Mouse (Mus musculus): ENCODE data around the gene Sf3b4. TPM values are rescaled to one million over a fixed set of nuclear protein-coding genes. Genes with fewer than 3 reads are reported as not detected.
"Not testable (repeated sequence)": the region's sequence is repeated elsewhere in the genome, so short reads cannot be mapped to it uniquely, and the experiment has no call there.

Sf3b4 gene
- polyA plus RNA-seq, 1 experiment: 463 TPM

GRCm38 (mm10) chr3:96207819-96208218 lies 35.7 kb downstream of the Sf3b4 start:
- TF ChIP-seq FLI1 (IDR thresholded peaks at IDR 0.05; ENCODE audit: low read length) (no peak), GATA1 (IDR thresholded peaks at IDR 0.05; ENCODE audit: borderline replicate concordance, low read length) (no peak)
- Histone ChIP-seq H3K36me3 (replicated peaks; ENCODE audit: low read length) (no peaks in the 10 kb centered on the region), H3K9me3 (peaks cover 7% of the 10 kb centered on the region), H3K4me3 (replicated peaks) (no peak overlapping the region), H3K4me1 (peaks cover 19% of the 10 kb centered on the region), H3K27me3 (replicated peaks) (peaks cover 1% of the 10 kb centered on the region)

- H3K36me3 ChIP-seq (replicated peaks; ENCODE audit: low read length): no peaks in the 10 kb centered on the region
- peaks cover 1% of the 10 kb centered on the region for H3K27me3 ChIP-seq (replicated peaks)
- H3K9me3 ChIP-seq: peaks cover 7% of the 10 kb centered on the region
- H3K4me1 ChIP-seq: peaks cover 19% of the 10 kb centered on the region
- TF ChIP-seq FLI1 (IDR thresholded peaks at IDR 0.05; ENCODE audit: low read length) (no peak), GATA1 (IDR thresholded peaks at IDR 0.05; ENCODE audit: borderline replicate concordance, low read length) (no peak)
- no peak overlapping the region for H3K4me3 ChIP-seq (replicated peaks)
These were observed 37.1 kb downstream of the Sf3b4 start for GRCm38 (mm10) chr3:96209242-96209641.

- TF ChIP-seq GATA1 (IDR thresholded peaks at IDR 0.05; ENCODE audit: borderline replicate concordance, low read length) (no peak), FLI1 (IDR thresholded peaks at IDR 0.05; ENCODE audit: low read length) (no peak)
- Histone ChIP-seq H3K4me1 (peaks cover 42% of the 10 kb centered on the region), H3K27me3 (replicated peaks) (no peaks in the 10 kb centered on the region), H3K4me3 (replicated peaks) (peak overlapping the region; percentile 92), H3K9me3 (no peaks in the 10 kb centered on the region), H3K36me3 (replicated peaks; ENCODE audit: low read length) (no peaks in the 10 kb centered on the region)
These were observed 47.1 kb downstream of the Sf3b4 start for GRCm38 (mm10) chr3:96219191-96219641.

- Histone ChIP-seq H3K27me3 (replicated peaks) (no peaks in the 10 kb centered on the region), H3K36me3 (replicated peaks; ENCODE audit: low read length) (no peaks in the 10 kb centered on the region), H3K9me3 (no peaks in the 10 kb centered on the region), H3K4me3 (replicated peaks) (peak within 1 kb of the TSS; percentile 95), H3K4me1 (peaks cover 47% of the 10 kb centered on the region)
- no peak for TF ChIP-seq FLI1 (IDR thresholded peaks at IDR 0.05; ENCODE audit: low read length)
- TF ChIP-seq GATA1 (IDR thresholded peaks at IDR 0.05; ENCODE audit: borderline replicate concordance, low read length): no peak
These were observed 47.6 kb downstream of the Sf3b4 start, which contains the start of the genes Bola1 and Hist2h2ab for GRCm38 (mm10) chr3:96219661-96220130. Bola1 (minus strand) TSS chr3:96219709. Hist2h2ab (plus strand) TSS chr3:96219865.

- peaks cover 52% of the 10 kb centered on the region for H3K4me1 ChIP-seq
- H3K9me3 ChIP-seq; H3K36me3 ChIP-seq (replicated peaks; ENCODE audit: low read length); H3K27me3 ChIP-seq (replicated peaks): not testable (repeated sequence)
- H3K4me3 ChIP-seq (replicated peaks): peak overlapping the region; percentile 95
These were observed 48.1 kb downstream of the Sf3b4 start for GRCm38 (mm10) chr3:96220131-96220764.

- Histone ChIP-seq H3K4me1 (peaks cover 56% of the 10 kb centered on the region), H3K36me3 (replicated peaks; ENCODE audit: low read length) (no peaks in the 10 kb centered on the region), H3K27me3 (replicated peaks) (no peaks in the 10 kb centered on the region), H3K9me3 (no peaks in the 10 kb centered on the region), H3K4me3 (replicated peaks) (peak within 1 kb of the TSS; percentile 95)
- TF ChIP-seq FLI1 (IDR thresholded peaks at IDR 0.05; ENCODE audit: low read length) (no peak), GATA1 (IDR thresholded peaks at IDR 0.05; ENCODE audit: borderline replicate concordance, low read length) (no peak)
These were observed 48.9 kb downstream of the Sf3b4 start, which contains the start of the genes Hist2h2ac and Hist2h2be for GRCm38 (mm10) chr3:96220765-96221639. Hist2h2ac (minus strand) TSS chr3:96220880. Hist2h2be (plus strand) TSS chr3:96221119.

- no peaks in the 10 kb centered on the region for H3K27me3 ChIP-seq (replicated peaks)
- no peaks in the 10 kb centered on the region for H3K9me3 ChIP-seq
- peaks cover 62% of the 10 kb centered on the region for H3K4me1 ChIP-seq
- H3K36me3 ChIP-seq (replicated peaks; ENCODE audit: low read length): no peaks in the 10 kb centered on the region
- TF ChIP-seq GATA1 (IDR thresholded peaks at IDR 0.05; ENCODE audit: borderline replicate concordance, low read length): no peak
- TF ChIP-seq FLI1 (IDR thresholded peaks at IDR 0.05; ENCODE audit: low read length): no peak
- peak overlapping the region; percentile 95 for H3K4me3 ChIP-seq (replicated peaks)
These were observed 49.5 kb downstream of the Sf3b4 start for GRCm38 (mm10) chr3:96221640-96222038.

GRCm38 (mm10) chr3:96222774-96223173 lies 50.6 kb downstream of the Sf3b4 start:
- TF ChIP-seq FLI1 (IDR thresholded peaks at IDR 0.05; ENCODE audit: low read length) (no peak), GATA1 (IDR thresholded peaks at IDR 0.05; ENCODE audit: borderline replicate concordance, low read length) (no peak)
- H3K4me1 ChIP-seq: peaks cover 71% of the 10 kb centered on the region
- H3K4me3 ChIP-seq (replicated peaks): peak overlapping the region; percentile 95
- H3K27me3 ChIP-seq (replicated peaks): no peaks in the 10 kb centered on the region
- H3K9me3 ChIP-seq: no peaks in the 10 kb centered on the region
- H3K36me3 ChIP-seq (replicated peaks; ENCODE audit: low read length): no peaks in the 10 kb centered on the region

GRCm38 (mm10) chr3:96225421-96225820 lies 53.3 kb downstream of the Sf3b4 start:
- Histone ChIP-seq H3K36me3 (replicated peaks; ENCODE audit: low read length) (no peaks in the 10 kb centered on the region), H3K27me3 (replicated peaks) (no peaks in the 10 kb centered on the region), H3K4me3 (replicated peaks) (peak overlapping the region; percentile 62), H3K9me3 (no peaks in the 10 kb centered on the region), H3K4me1 (peaks cover 78% of the 10 kb centered on the region)
- TF ChIP-seq FLI1 (IDR thresholded peaks at IDR 0.05; ENCODE audit: low read length) (no peak), GATA1 (IDR thresholded peaks at IDR 0.05; ENCODE audit: borderline replicate concordance, low read length) (no peak)

Other genes starting within 250 kb of the Sf3b4 start
- 3.7 and 183 TPM in 2 replicates for gene Anp32e, start 243.1 kb upstream of the Sf3b4 start, polyA plus RNA-seq (2012; ENCODE audit: insufficient read depth, low replicate concordance)
- gene Plekho1, start 176.3 kb upstream of the Sf3b4 start, polyA plus RNA-seq (2012; ENCODE audit: insufficient read depth, low replicate concordance): 556 and 663 TPM in 2 replicates
- 19.1 and 19.4 TPM in 2 replicates for gene Vps45, start 113.9 kb upstream of the Sf3b4 start, polyA plus RNA-seq (2012; ENCODE audit: insufficient read depth, low replicate concordance)
- 9.2 and 12.9 TPM in 2 replicates for gene Otud7b, start 67.8 kb upstream of the Sf3b4 start, polyA plus RNA-seq (2012; ENCODE audit: insufficient read depth, low replicate concordance)
- gene Mtmr11, start 10.3 kb upstream of the Sf3b4 start, polyA plus RNA-seq (2012; ENCODE audit: insufficient read depth, low replicate concordance): 0.57 TPM in 1 of 2 replicates, not detected in the other
- gene Sv2a, start 8.8 kb downstream of the Sf3b4 start, polyA plus RNA-seq (2012; ENCODE audit: insufficient read depth, low replicate concordance): 1.9 and 7.6 TPM in 2 replicates
- gene Bola1, start 47.4 kb downstream of the Sf3b4 start, polyA plus RNA-seq (2012; ENCODE audit: insufficient read depth, low replicate concordance): 29.8 and 114 TPM in 2 replicates
- gene Hist2h2ab, start 47.5 kb downstream of the Sf3b4 start, polyA plus RNA-seq (2012; ENCODE audit: insufficient read depth, low replicate concordance): not detected in 2 replicates
- 15.1 and 19.7 TPM in 2 replicates for gene Hist2h2ac, start 48.5 kb downstream of the Sf3b4 start, polyA plus RNA-seq (2012; ENCODE audit: insufficient read depth, low replicate concordance)
- gene Hist2h2be, start 48.8 kb downstream of the Sf3b4 start, polyA plus RNA-seq (2012; ENCODE audit: insufficient read depth, low replicate concordance): 0.10 TPM in 1 of 2 replicates, not detected in the other
- gene Hist2h3c2, start 66.8 kb downstream of the Sf3b4 start, polyA plus RNA-seq (2012; ENCODE audit: insufficient read depth, low replicate concordance): 50.2 and 139 TPM in 2 replicates
- gene Hist2h2aa2, start 67.9 kb downstream of the Sf3b4 start, polyA plus RNA-seq (2012; ENCODE audit: insufficient read depth, low replicate concordance): 947 and 1,036 TPM in 2 replicates
- 57.2 and 67.0 TPM in 2 replicates for gene Hist2h2aa1, start 73.2 kb downstream of the Sf3b4 start, polyA plus RNA-seq (2012; ENCODE audit: insufficient read depth, low replicate concordance)
- not detected in 2 replicates for gene Hist2h3c1, start 74.4 kb downstream of the Sf3b4 start, polyA plus RNA-seq (2012; ENCODE audit: insufficient read depth, low replicate concordance)
- 5.6 and 6.1 TPM in 2 replicates for gene Hist2h4, start 91.0 kb downstream of the Sf3b4 start, polyA plus RNA-seq (2012; ENCODE audit: insufficient read depth, low replicate concordance)
- 84.7 and 122 TPM in 2 replicates for gene Hist2h3b, start 96.3 kb downstream of the Sf3b4 start, polyA plus RNA-seq (2012; ENCODE audit: insufficient read depth, low replicate concordance)
- 1.0 TPM in 1 of 2 replicates, not detected in the other for gene Hist2h2bb, start 97.4 kb downstream of the Sf3b4 start, polyA plus RNA-seq (2012; ENCODE audit: insufficient read depth, low replicate concordance)
- 0.86 and 1.7 TPM in 2 replicates for gene Fcgr1, start 121.6 kb downstream of the Sf3b4 start, polyA plus RNA-seq (2012; ENCODE audit: insufficient read depth, low replicate concordance)

All from megakaryocyte, embryonic 14.5 days (primary cell).